Mouse (Mus musculus): ENCODE data around the gene Tmem40.

- TF ChIP-seq MAZ (IDR thresholded peaks at IDR 0.05; ENCODE audit: low read depth, low read length): no peak
- no peak for TF ChIP-seq EP300 (IDR thresholded peaks at IDR 0.05; ENCODE audit: low read length)
- 0 out of 2 replicates have a peak, but pooled peaks have one; percentile 14 for TF ChIP-seq POLR2A (IDR thresholded peaks at IDR 0.05; ENCODE audit: low read depth, low read length)
- no peak for TF ChIP-seq ETS1 (conservative IDR thresholded peaks at IDR 0.05; ENCODE audit: low read depth, low read length)
- no peak for TF ChIP-seq ZC3H11A (IDR thresholded peaks at IDR 0.05; ENCODE audit: low read depth, low read length)
These were observed 77.9 kb downstream of the Tmem40 start for GRCm38 (mm10) chr6:115684271-115684670.

Measured in CH12.LX (cell line).